Mouse (Mus musculus) induced T-regulatory cell, adult 2 months (primary cell): ENCODE results near the gene Ddx6.
"Not testable (repeated sequence)": the region's sequence is repeated elsewhere in the genome, so short reads cannot be mapped to it uniquely, and the experiment has no call there.

Experiments used
- DNase-seq: peaks from one replicate; pipeline ENCODE4 v3.0.0-alpha.2; 2012; ENCODE audit warnings: low read depth

Ddx6 gene

GRCm38 (mm10) chr9:44604779-44605615, at the start of gene Ddx6:
Gene Ddx6, plus strand, starts transcription at chr9:44604892.
- DNase-seq = peak; percentile 91

- peak; percentile 59 for DNase-seq
These were observed 43.1 kb upstream of the Ddx6 start, which contains the start of gene Cxcr5 for GRCm38 (mm10) chr9:44561597-44561996. Gene Cxcr5, minus strand, starts transcription at chr9:44561877.

- peak; percentile 89 for DNase-seq
These were observed 41.8 kb upstream of the Ddx6 start for GRCm38 (mm10) chr9:44562936-44563335.

GRCm38 (mm10) chr9:44565367-44565766, 39.3 kb upstream of the Ddx6 start:
- DNase-seq = peak; percentile 65

- DNase-seq = no peak
These were observed 37.2 kb upstream of the Ddx6 start for GRCm38 (mm10) chr9:44567338-44568082.

- DNase-seq = peak; percentile 90
These were observed 36.6 kb upstream of the Ddx6 start for GRCm38 (mm10) chr9:44568083-44568455.

GRCm38 (mm10) chr9:44570939-44571382, 33.7 kb upstream of the Ddx6 start:
- DNase-seq = no peak

GRCm38 (mm10) chr9:44573306-44573705, 31.4 kb upstream of the Ddx6 start:
- DNase-seq = no peak

- no peak for DNase-seq
These were observed 29.6 kb upstream of the Ddx6 start for GRCm38 (mm10) chr9:44575095-44575494.

- not testable (repeated sequence) for DNase-seq
These were observed 28.6 kb upstream of the Ddx6 start for GRCm38 (mm10) chr9:44576046-44576445.

GRCm38 (mm10) chr9:44579392-44579791, 25.3 kb upstream of the Ddx6 start:
- peak; percentile 93 for DNase-seq

GRCm38 (mm10) chr9:44580085-44580484, 24.6 kb upstream of the Ddx6 start:
- DNase-seq = peak; percentile 50

- peak; percentile 92 for DNase-seq
These were observed 23.3 kb upstream of the Ddx6 start for GRCm38 (mm10) chr9:44581423-44581822.

GRCm38 (mm10) chr9:44582390-44582789, 22.3 kb upstream of the Ddx6 start:
- peak; percentile 91 for DNase-seq

GRCm38 (mm10) chr9:44586640-44587261, 17.9 kb upstream of the Ddx6 start:
- no peak for DNase-seq

GRCm38 (mm10) chr9:44587262-44588160, 17.2 kb upstream of the Ddx6 start:
- DNase-seq = peak; percentile 41

- DNase-seq = no peak
These were observed 16.1 kb upstream of the Ddx6 start for GRCm38 (mm10) chr9:44588605-44589004.

- DNase-seq = no peak
These were observed 15.6 kb upstream of the Ddx6 start for GRCm38 (mm10) chr9:44589095-44589494.

- no peak for DNase-seq
These were observed 13.7 kb upstream of the Ddx6 start for GRCm38 (mm10) chr9:44590969-44591368.

- DNase-seq = no peak
These were observed 13.0 kb upstream of the Ddx6 start for GRCm38 (mm10) chr9:44591595-44592188.

- DNase-seq = no peak
These were observed 11.5 kb upstream of the Ddx6 start for GRCm38 (mm10) chr9:44593221-44593620.
